18 mouse cellular contexts compared by ENCODE assay signal in the genomic region with DNA sequence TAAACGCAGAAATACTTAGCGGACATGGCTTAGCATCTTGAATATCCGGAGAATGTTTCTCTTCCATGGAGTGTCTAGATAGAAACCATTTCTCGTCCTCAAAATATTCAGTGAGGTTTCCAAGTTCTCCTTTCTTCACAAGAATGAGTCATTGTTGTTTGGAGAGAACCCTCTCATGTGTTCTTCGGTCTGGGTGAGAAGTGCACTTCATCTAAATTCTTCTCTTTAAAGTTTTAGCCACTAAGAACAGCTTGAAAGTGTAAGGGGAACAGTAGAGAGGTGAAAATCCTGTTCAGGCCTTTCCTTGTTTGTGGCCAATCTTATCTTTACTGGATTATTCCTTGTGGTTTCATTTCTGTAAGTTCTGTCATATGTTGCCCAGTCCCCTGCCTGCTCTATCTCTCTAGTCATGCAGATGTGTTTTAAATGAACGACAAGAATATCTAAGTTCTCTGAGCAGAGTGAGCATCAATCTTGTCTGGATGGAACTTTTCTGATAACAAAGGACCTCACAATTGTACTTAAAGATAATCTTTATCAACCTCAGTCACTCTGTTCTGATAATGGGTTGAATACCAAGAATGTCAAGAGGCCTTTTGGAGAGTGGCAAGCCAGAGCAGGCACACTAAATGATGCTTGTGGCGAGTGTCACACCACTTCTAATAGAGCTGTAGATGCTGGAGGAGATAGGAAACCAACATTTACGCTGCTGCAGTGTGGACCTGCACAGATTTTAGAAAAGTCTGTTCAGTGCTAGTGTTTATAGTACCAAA.
A peak's percentile ranks its signal among the peaks of the same experiment; 100 is the strongest.
DNase-seq lines count a peak whose midpoint lies in the region; ATAC-seq and TF ChIP-seq lines count a peak whose summit lies in the region.
"Had no signal": no experiment of that assay in that cellular context is flagged by ENCODE, and none has a peak within 500 bp of the region (broad histone marks: within the 10 kb centered on the region; RNA-seq: fewer than 3 reads in every experiment).

No protein-coding gene starts in this region.

- no peak overlapping the region for H3K4me3 ChIP-seq in heart, embryonic 11.5 days (ENCODE audit: low read depth, low read length)
- H3K4me3 ChIP-seq in CH12.LX (replicated peaks in 1 of 3; ENCODE audit: low read depth in 2 of 3, low read length in 2 of 3, poor library complexity in 1 of 3), result peak overlapping the region in 1 of 3 experiments; percentile 23
- H3K4me3 ChIP-seq: hindbrain, embryonic 12.5 days; midbrain, embryonic 10.5 days had no signal

- peaks cover 2% of the 10 kb centered on the region; the same call in 1 of the 2 replicates for H3K4me1 ChIP-seq in heart, embryonic 11.5 days (ENCODE audit: control insufficient read depth, insufficient read depth, low read length)
- H3K4me1 ChIP-seq in CH12.LX (ENCODE audit: control insufficient read depth in 1 of 2, insufficient read depth in 2 of 2), result peaks cover 8 to 44% of the 10 kb centered on the region in 2 experiments
- H3K4me1 ChIP-seq: hindbrain, embryonic 12.5 days; midbrain, embryonic 10.5 days had no signal

- in situ Hi-C loops in CH12.LX (cut with MboI; ENCODE audit: low pct_ligation_motif_present, low pct_unique_long_range_greater_than_20kb, low sequenced_read_pairs), result no loop called here

- no peaks in the 10 kb centered on the region for H3K27me3 ChIP-seq in heart, embryonic 11.5 days (ENCODE audit: control insufficient read depth, insufficient read depth, low read length)
- no peaks in the 10 kb centered on the region for H3K27me3 ChIP-seq in CH12.LX (replicated peaks)
- H3K27me3 ChIP-seq: hindbrain, embryonic 12.5 days had no signal

- H3K27ac ChIP-seq in heart, embryonic 11.5 days (ENCODE audit: low read depth, low read length), result no peak overlapping the region
- H3K27ac ChIP-seq in CH12.LX (ENCODE audit: insufficient read depth, low read depth), result peak overlapping the region; percentile 70
- H3K27ac ChIP-seq: hindbrain, embryonic 12.5 days; midbrain, embryonic 10.5 days had no signal

- dilution Hi-C loops in CH12.LX (cut with MboI; ENCODE audit: extremely low pct_ligation_motif_present, extremely low pct_unique_long_range_greater_than_20kb, low sequenced_read_pairs), result no loop called here

- H3K79me2 ChIP-seq in CH12.LX (replicated peaks; ENCODE audit: control insufficient read depth, extremely low read depth, insufficient read depth, poor library complexity, severe bottlenecking), result peaks cover 5% of the 10 kb centered on the region; the same call in 1 of the 2 replicates

- TF ChIP-seq CTCF in CH12.LX (conservative IDR thresholded peaks at IDR 0.05 in 1 of 2, IDR thresholded peaks at IDR 0.05 in 1 of 2; ENCODE audit: low read depth in 2 of 2, low read length in 2 of 2), result no peak

- no peak for DNase-seq in heart, adult 9 months (ENCODE audit: low spot score in 2 of 2)
- DNase-seq in CH12.LX (ENCODE audit: extremely low read depth), result no peak
- peak; percentile 43 for DNase-seq in brain, adult 2 months (ENCODE audit: low read depth, low spot score)
- peak; percentile 18 for DNase-seq in lung, postnatal 14 days
- DNase-seq in adrenal gland, adult 18-20 months (ENCODE audit: low spot score in 2 of 2), result no peak
- no peak for DNase-seq in layer of hippocampus, adult 11-12 months (ENCODE audit: low spot score)
- DNase-seq: adrenal gland, adult 8-10 months; cerebellum, adult 11-12 months; cerebellum, postnatal 25 days; kidney, adult 9 months; layer of hippocampus, postnatal 36 days; liver; liver, postnatal 0 days had no signal

- no peaks in the 10 kb centered on the region for H3K9me3 ChIP-seq in heart, embryonic 11.5 days (replicated peaks; ENCODE audit: control insufficient read depth, low read length)
- no peaks in the 10 kb centered on the region for H3K9me3 ChIP-seq in CH12.LX (replicated peaks; ENCODE audit: low read length)
- H3K9me3 ChIP-seq: hindbrain, embryonic 12.5 days; midbrain, embryonic 10.5 days had no signal

- no peak for TF ChIP-seq POLR2A in CH12.LX (IDR thresholded peaks at IDR 0.05; ENCODE audit: low read depth, low read length)

- H3K36me3 ChIP-seq in heart, embryonic 11.5 days (ENCODE audit: control insufficient read depth, insufficient read depth, low read length), result no peaks in the 10 kb centered on the region
- peaks cover 0 to 2% of the 10 kb centered on the region in 2 experiments for H3K36me3 ChIP-seq in CH12.LX (replicated peaks in 1 of 2; ENCODE audit: control insufficient read depth in 1 of 2, insufficient read depth in 1 of 2, low read length in 1 of 2)
- H3K36me3 ChIP-seq: hindbrain, embryonic 12.5 days; midbrain, embryonic 10.5 days had no signal

- 43% methylated on average over 8 of the region's 8 CpGs for WGBS in heart, embryonic 11.5 days (ENCODE audit: insufficient replicate concordance)

- H3K9ac ChIP-seq in heart, embryonic 11.5 days (ENCODE audit: low read depth, low read length), result no peak overlapping the region
- H3K9ac ChIP-seq in CH12.LX (ENCODE audit: insufficient read depth, low read depth), result peak overlapping the region; percentile 54
- H3K9ac ChIP-seq: hindbrain, embryonic 12.5 days; liver, postnatal 0 days had no signal

- TF ChIP-seq EP300 in CH12.LX (IDR thresholded peaks at IDR 0.05; ENCODE audit: low read length), result peak; percentile 44; the same call in 1 of the 2 replicates

- no peak for TF ChIP-seq RAD21 in CH12.LX (IDR thresholded peaks at IDR 0.05; ENCODE audit: low read depth, low read length)

- peak overlapping the region; percentile 27; the same call in 1 of the 2 replicates for H3K4me2 ChIP-seq in heart, embryonic 11.5 days
- H3K4me2 ChIP-seq in CH12.LX (ENCODE audit: insufficient read depth, low read depth, poor library complexity, severe bottlenecking), result peak overlapping the region; percentile 77
- H3K4me2 ChIP-seq: hindbrain, embryonic 12.5 days had no signal

- ATAC-seq in heart, embryonic 11.5 days (replicated peaks; ENCODE audit: insufficient number of reproducible peaks, low FRiP score, low TSS enrichment), result no peak
- ATAC-seq in inflammation-experienced regulatory T-cells, adult 6 months, result no peak
- ATAC-seq: forebrain, embryonic 16.5 days; liver, postnatal 0 days had no signal

TF ChIP-seq in CH12.LX, 34 proteins besides CTCF, POLR2A, EP300 and RAD21:
- TF ChIP-seq TBP (conservative IDR thresholded peaks at IDR 0.05; ENCODE audit: low read depth, low read length), result 0 out of 2 replicates have a peak, but pooled peaks have one; percentile 17
- TF ChIP-seq NELFE (IDR thresholded peaks at IDR 0.05; ENCODE audit: low read depth, low read length), result no peak
- no peak for TF ChIP-seq UBTF (IDR thresholded peaks at IDR 0.05; ENCODE audit: low read depth, low read length)
- no peak for TF ChIP-seq ZKSCAN1 (IDR thresholded peaks at IDR 0.05; ENCODE audit: borderline replicate concordance, low read depth, low read length)
- no peak for TF ChIP-seq TCF12 (IDR thresholded peaks at IDR 0.05; ENCODE audit: low read depth, low read length)
- no peak; the same call in 1 of the 2 replicates for TF ChIP-seq MYC (IDR thresholded peaks at IDR 0.05; ENCODE audit: low read depth, low read length)
- TF ChIP-seq POLR2AphosphoS2 (IDR thresholded peaks at IDR 0.05; ENCODE audit: low read depth, low read length), result no peak
- TF ChIP-seq IRF4 (IDR thresholded peaks at IDR 0.05; ENCODE audit: low read depth, low read length), result 0 out of 2 replicates have a peak, but pooled peaks have one; percentile 23
- no peak for TF ChIP-seq MXI1 (IDR thresholded peaks at IDR 0.05; ENCODE audit: low read depth, low read length)
- TF ChIP-seq ZNF384 (IDR thresholded peaks at IDR 0.05; ENCODE audit: low read depth, low read length), result no peak
- TF ChIP-seq ETS1 (conservative IDR thresholded peaks at IDR 0.05; ENCODE audit: low read depth, low read length), result 0 out of 2 replicates have a peak, but pooled peaks have one; percentile 8
- TF ChIP-seq JUND (conservative IDR thresholded peaks at IDR 0.05; ENCODE audit: low read depth, low read length), result peak; percentile 66
- TF ChIP-seq MAFK (IDR thresholded peaks at IDR 0.05; ENCODE audit: insufficient replicate concordance, low read length), result no peak

Comparison
In these comparisons a context has a peak if more than half of its experiments do, and no peak if none do; other contexts are left out.
1. DNase-seq: peak in brain, adult 2 months (single experiment) and lung, postnatal 14 days (single experiment); none in heart, adult 9 months (0 of 2), CH12.LX (single experiment), adrenal gland, adult 18-20 months (0 of 2) and layer of hippocampus, adult 11-12 months (single experiment).